Mouse (Mus musculus): ENCODE data around the gene Gimap5. TPM values are rescaled to one million over a fixed set of nuclear protein-coding genes. Genes with fewer than 3 reads are reported as not detected.

Gimap5 gene
- polyA plus RNA-seq, 1 experiment from 2014 or later, result 2.7 TPM

DNA sequence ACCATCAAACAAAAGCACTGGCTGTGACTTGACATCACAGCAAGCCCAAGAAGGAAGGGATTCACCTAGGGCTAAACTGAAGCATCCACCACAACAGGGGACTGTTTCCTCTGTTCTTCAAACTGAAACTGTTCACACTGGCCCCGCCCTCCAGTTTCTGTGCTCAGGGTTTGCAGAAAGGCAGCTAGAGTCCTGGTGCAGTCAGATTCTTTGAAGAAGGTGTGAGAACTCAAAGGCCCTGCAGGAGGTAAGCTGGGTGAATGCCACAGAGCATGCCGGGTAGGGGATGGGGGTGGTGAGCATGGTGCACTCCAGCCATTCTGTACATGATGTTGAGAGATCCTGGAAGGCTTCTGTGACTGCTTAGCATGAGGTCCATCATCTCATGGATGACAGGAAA lies 27.5 kb upstream of the Gimap5 start, which contains the start of the genes Gm28053 and Gimap7:
TSS of gene Gm28053 (plus strand) at position 153 of the 400 bp plus-strand sequence.
TSS of gene Gimap7 (plus strand) at position 167 of the 400 bp plus-strand sequence.
- 37% methylated on average over 2 of the region's 2 CpGs for WGBS (ENCODE audit: insufficient replicate concordance)
- no peak within 1 kb of the TSS for H3K9ac ChIP-seq
- no peak within 1 kb of the TSS for H3K4me2 ChIP-seq
- H3K27me3 ChIP-seq, result no peaks in the 10 kb centered on the region
- no peak within 1 kb of the TSS for H3K27ac ChIP-seq (replicated peaks)
- ATAC-seq (ENCODE audit: insufficient read depth), result no peak
- no peaks in the 10 kb centered on the region for H3K36me3 ChIP-seq (replicated peaks)
- no peaks in the 10 kb centered on the region for H3K4me1 ChIP-seq (replicated peaks)
- H3K4me3 ChIP-seq (replicated peaks), result no peak within 1 kb of the TSS
- no peaks in the 10 kb centered on the region for H3K9me3 ChIP-seq (replicated peaks)

DNA sequence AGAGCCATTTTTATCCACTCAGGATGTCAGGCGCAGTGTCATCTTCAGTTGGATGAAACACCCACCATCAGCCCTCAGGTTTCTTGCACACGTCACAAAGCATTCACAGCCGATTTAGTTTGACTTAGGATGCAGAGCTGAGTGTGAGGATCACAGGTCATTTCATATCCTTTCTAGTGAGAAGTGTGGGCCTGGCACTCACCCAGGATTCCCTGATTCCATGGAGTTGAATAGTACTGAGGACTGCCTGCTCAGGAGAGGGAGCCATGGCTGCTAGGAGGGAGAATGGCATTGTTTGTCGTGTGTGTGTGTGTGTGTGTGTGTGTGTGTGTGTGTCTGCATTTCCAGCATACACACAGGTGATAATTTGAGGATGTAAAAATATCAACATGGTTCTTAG lies 25.7 kb upstream of the Gimap5 start:
- Histone ChIP-seq H3K27ac (replicated peaks) (no peak overlapping the region), H3K4me3 (replicated peaks) (no peak overlapping the region), H3K9me3 (replicated peaks) (no peaks in the 10 kb centered on the region), H3K9ac (no peak overlapping the region), H3K27me3 (no peaks in the 10 kb centered on the region), H3K36me3 (replicated peaks) (no peaks in the 10 kb centered on the region), H3K4me1 (replicated peaks) (no peaks in the 10 kb centered on the region), H3K4me2 (no peak overlapping the region)
- no peak for ATAC-seq (ENCODE audit: insufficient read depth)
- 66% methylated on average over 4 of the region's 4 CpGs for WGBS (ENCODE audit: insufficient replicate concordance)

DNA sequence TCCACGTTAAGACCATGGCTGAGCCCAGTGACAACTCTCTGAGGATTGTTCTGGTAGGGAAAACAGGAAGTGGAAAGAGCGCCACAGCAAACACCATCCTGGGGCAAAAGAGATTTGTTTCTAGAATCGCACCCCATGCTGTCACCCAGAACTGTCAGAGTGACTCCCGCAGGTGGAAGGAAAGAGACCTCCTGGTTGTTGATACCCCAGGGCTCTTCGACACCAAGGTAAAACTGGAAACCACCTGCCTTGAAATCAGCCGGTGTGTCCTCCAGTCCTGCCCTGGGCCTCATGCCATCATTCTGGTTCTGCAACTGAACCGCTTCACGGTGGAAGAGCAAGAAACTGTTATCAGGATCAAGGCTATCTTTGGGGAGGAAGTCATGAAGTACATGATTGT lies 22.5 kb upstream of the Gimap5 start:
- no peak overlapping the region for H3K9ac ChIP-seq
- no peak overlapping the region for H3K4me2 ChIP-seq
- no peak overlapping the region for H3K4me3 ChIP-seq (replicated peaks)
- H3K36me3 ChIP-seq (replicated peaks), result no peaks in the 10 kb centered on the region
- no peak for ATAC-seq (ENCODE audit: insufficient read depth)
- no peaks in the 10 kb centered on the region for H3K27me3 ChIP-seq
- H3K9me3 ChIP-seq (replicated peaks), result no peaks in the 10 kb centered on the region
- no peaks in the 10 kb centered on the region for H3K4me1 ChIP-seq (replicated peaks)
- WGBS (ENCODE audit: insufficient replicate concordance), result 48% methylated on average over 8 of the region's 8 CpGs
- H3K27ac ChIP-seq (replicated peaks), result no peak overlapping the region

- ATAC-seq (ENCODE audit: insufficient read depth), result no peak
- H3K4me1 ChIP-seq (replicated peaks), result no peaks in the 10 kb centered on the region
- H3K27me3 ChIP-seq, result no peaks in the 10 kb centered on the region
- H3K4me2 ChIP-seq, result no peak overlapping the region
- no peak overlapping the region for H3K4me3 ChIP-seq (replicated peaks)
- no peak overlapping the region for H3K27ac ChIP-seq (replicated peaks)
- no peaks in the 10 kb centered on the region for H3K36me3 ChIP-seq (replicated peaks)
- H3K9ac ChIP-seq, result no peak overlapping the region
- 9% methylated on average over 1 of the region's 1 CpGs for WGBS (ENCODE audit: insufficient replicate concordance)
- no peaks in the 10 kb centered on the region for H3K9me3 ChIP-seq (replicated peaks)
Measured at GRCm38 (mm10) chr6:48725476-48725875, 20.5 kb upstream of the Gimap5 start.

GRCm38 (mm10) chr6:48727761-48728160 lies 18.2 kb upstream of the Gimap5 start:
- no peak for ATAC-seq (ENCODE audit: insufficient read depth)
- Histone ChIP-seq H3K4me2 (no peak overlapping the region), H3K27ac (replicated peaks) (no peak overlapping the region), H3K4me3 (replicated peaks) (no peak overlapping the region), H3K4me1 (replicated peaks) (no peaks in the 10 kb centered on the region), H3K27me3 (no peaks in the 10 kb centered on the region), H3K9ac (no peak overlapping the region), H3K36me3 (replicated peaks) (no peaks in the 10 kb centered on the region), H3K9me3 (replicated peaks) (no peaks in the 10 kb centered on the region)
- WGBS (ENCODE audit: insufficient replicate concordance), result 61% methylated on average over 5 of the region's 5 CpGs

DNA sequence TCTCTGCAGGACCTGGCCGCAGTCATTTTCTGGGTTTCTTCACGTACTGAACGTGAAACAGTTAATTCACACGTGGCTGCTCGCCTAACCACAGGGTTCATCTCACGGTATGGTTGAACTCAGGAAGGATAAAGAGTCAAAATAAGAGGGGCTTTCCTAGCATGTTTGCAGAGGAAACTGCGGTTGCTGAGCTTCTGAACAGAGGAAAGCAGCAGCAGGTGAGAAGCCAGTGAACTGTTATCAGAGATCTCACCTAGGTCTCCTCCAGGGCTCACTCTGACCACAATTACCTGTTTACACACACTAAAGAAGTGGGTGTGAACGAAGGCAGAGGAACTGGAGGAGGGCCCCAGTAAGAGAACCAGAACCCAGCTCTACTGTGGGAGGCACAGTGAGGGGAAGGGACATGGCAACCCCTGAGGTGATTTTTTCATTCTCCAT lies 13.1 kb upstream of the Gimap5 start:
- H3K4me1 ChIP-seq (replicated peaks), result no peaks in the 10 kb centered on the region
- ATAC-seq (ENCODE audit: insufficient read depth), result no peak
- no peak overlapping the region for H3K9ac ChIP-seq
- H3K4me3 ChIP-seq (replicated peaks), result no peak overlapping the region
- no peaks in the 10 kb centered on the region for H3K9me3 ChIP-seq (replicated peaks)
- H3K4me2 ChIP-seq, result no peak overlapping the region
- 9% methylated on average over 8 of the region's 8 CpGs for WGBS (ENCODE audit: insufficient replicate concordance)
- H3K27ac ChIP-seq (replicated peaks), result no peak overlapping the region
- H3K36me3 ChIP-seq (replicated peaks), result no peaks in the 10 kb centered on the region
- no peaks in the 10 kb centered on the region for H3K27me3 ChIP-seq

DNA sequence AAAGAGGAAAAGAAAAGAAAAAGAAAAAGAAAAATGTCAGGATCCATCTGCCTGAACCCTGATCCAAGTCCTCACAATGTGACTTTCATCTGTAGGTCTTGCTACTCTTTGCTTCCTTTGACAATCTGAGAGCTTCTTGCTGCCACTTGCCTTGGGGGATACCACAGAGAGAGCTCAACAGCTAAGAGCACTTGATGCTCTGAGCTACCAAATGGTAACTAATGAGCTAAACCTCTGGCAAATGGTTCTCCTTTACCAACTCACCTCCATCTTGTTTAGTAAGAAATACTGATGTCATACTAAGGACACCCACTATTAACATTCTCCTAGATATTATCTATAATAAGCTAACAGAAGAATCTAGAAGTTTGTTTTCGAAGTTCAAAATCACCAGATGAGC lies 12.3 kb upstream of the Gimap5 start:
- no peak for ATAC-seq (ENCODE audit: insufficient read depth)

GRCm38 (mm10) chr6:48737053-48737452 lies 8.9 kb upstream of the Gimap5 start:
- no peak overlapping the region for H3K9ac ChIP-seq
- WGBS (ENCODE audit: insufficient replicate concordance), result 23% methylated on average over 2 of the region's 2 CpGs
- no peak for ATAC-seq (ENCODE audit: insufficient read depth)
- H3K9me3 ChIP-seq (replicated peaks), result no peaks in the 10 kb centered on the region
- H3K4me2 ChIP-seq, result no peak overlapping the region
- H3K27ac ChIP-seq (replicated peaks), result no peak overlapping the region
- no peaks in the 10 kb centered on the region for H3K36me3 ChIP-seq (replicated peaks)
- H3K4me1 ChIP-seq (replicated peaks), result peaks cover 13% of the 10 kb centered on the region
- H3K27me3 ChIP-seq, result 0 out of 2 replicates have a peak, but pooled peaks cover 3% of the 10 kb centered on the region
- H3K4me3 ChIP-seq (replicated peaks), result no peak overlapping the region

More for the DNA sequence above, 12.3 kb upstream of the Gimap5 start:
- WGBS (ENCODE audit: insufficient replicate concordance), result 60% methylated on average over 1 of the region's 1 CpGs
- H3K4me3 ChIP-seq (replicated peaks), result no peak overlapping the region
- no peak overlapping the region for H3K4me2 ChIP-seq
- H3K9me3 ChIP-seq (replicated peaks), result no peaks in the 10 kb centered on the region
- H3K4me1 ChIP-seq (replicated peaks), result no peaks in the 10 kb centered on the region
- no peaks in the 10 kb centered on the region for H3K36me3 ChIP-seq (replicated peaks)
- no peaks in the 10 kb centered on the region for H3K27me3 ChIP-seq
- no peak overlapping the region for H3K27ac ChIP-seq (replicated peaks)
- no peak overlapping the region for H3K9ac ChIP-seq

DNA sequence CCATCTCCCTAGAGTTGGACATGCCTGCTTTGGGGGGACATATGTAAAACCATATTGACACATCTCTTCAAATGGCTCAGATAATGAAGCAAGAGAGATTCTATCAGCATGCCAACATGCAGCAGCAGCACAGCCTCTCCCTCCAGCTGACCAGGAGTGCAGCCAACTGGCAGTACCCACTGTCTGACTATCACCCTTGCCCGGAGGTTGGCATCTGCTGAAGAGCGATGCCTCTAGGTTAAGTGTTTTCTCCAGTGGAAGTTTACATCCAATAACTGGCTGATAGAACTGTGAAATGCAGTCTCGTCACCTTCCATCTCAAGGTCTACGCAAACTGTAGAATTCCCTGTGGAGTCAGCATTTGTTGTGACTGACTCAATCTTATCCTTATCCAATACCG lies 8.3 kb upstream of the Gimap5 start:
- 65% methylated on average over 5 of the region's 5 CpGs for WGBS (ENCODE audit: insufficient replicate concordance)
- Histone ChIP-seq H3K9me3 (replicated peaks) (no peaks in the 10 kb centered on the region), H3K9ac (no peak overlapping the region), H3K27ac (replicated peaks) (no peak overlapping the region), H3K4me3 (replicated peaks) (no peak overlapping the region), H3K4me2 (no peak overlapping the region), H3K4me1 (replicated peaks) (peaks cover 18% of the 10 kb centered on the region), H3K36me3 (replicated peaks) (no peaks in the 10 kb centered on the region), H3K27me3 (0 out of 2 replicates have a peak, but pooled peaks cover 3% of the 10 kb centered on the region)
- ATAC-seq (ENCODE audit: insufficient read depth), result no peak

DNA sequence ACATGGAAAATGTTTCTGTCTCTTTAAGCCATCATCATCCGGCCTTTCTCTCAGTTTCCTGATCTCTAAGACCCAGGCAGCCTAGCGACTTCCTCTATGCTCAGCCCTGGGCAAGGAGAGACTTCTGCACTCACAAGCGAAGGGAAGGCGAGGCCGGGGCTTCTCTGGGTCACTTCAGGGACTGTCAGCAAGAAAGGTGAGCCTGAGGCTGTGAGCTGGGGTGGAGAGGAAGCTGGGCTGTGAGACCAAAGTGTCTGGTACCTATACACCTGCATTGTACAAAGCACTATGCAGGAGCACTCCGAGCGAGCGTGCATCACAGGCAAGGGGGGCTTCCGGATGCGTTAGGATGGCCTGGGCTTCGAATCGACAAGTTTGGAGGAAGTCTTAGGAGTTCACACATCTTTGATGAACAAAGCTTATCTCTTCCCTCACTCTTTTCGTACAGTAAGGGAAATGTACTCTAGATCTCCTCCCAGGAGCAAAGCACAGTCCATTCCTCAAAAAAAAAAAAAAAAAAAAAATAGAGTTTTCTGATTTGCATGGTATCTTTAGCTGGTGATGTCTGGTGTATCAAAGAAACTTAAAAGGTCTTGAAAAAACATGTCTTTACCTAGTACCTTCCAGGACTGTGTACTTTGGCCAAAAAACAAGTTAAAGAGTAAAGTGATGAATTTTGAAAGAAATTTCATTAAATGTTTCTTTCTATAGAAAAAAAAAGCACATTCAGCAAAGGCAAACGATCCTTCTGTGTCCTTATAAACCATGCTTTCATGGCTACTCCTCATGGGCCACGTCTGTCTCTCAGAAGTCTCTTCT lies 6.8 kb upstream of the Gimap5 start, which contains the start of gene Gimap1:
TSS of gene Gimap1 (plus strand) at position 94 of the 819 bp plus-strand sequence.
- peak within 1 kb of the TSS; percentile 29 for H3K4me3 ChIP-seq (replicated peaks)
- H3K4me2 ChIP-seq, result peak within 1 kb of the TSS; percentile 32; the same call in 1 of the 2 replicates
- H3K27me3 ChIP-seq, result 0 out of 2 replicates have a peak, but pooled peaks cover 3% of the 10 kb centered on the region
- H3K9ac ChIP-seq, result no peak within 1 kb of the TSS
- peaks cover 21% of the 10 kb centered on the region for H3K4me1 ChIP-seq (replicated peaks)
- no peak for ATAC-seq (ENCODE audit: insufficient read depth)
- H3K9me3 ChIP-seq (replicated peaks), result no peaks in the 10 kb centered on the region
- no peak within 1 kb of the TSS for H3K27ac ChIP-seq (replicated peaks)
- H3K36me3 ChIP-seq (replicated peaks), result no peaks in the 10 kb centered on the region
- WGBS (ENCODE audit: insufficient replicate concordance), result 11% methylated on average over 15 of the region's 15 CpGs

DNA sequence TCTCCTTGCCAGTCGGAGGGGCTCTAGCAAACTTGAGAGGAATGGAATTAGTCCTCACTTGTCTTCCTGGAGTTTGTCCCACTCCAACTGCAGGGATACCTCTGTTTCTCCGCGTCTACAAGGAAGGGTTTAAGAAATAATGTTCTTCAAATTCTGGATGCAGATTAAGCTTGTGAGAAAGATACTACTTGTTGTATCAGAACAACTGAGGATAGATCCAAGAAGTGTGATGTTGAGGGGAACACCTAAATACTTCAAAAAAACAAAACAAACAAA lies 6.3 kb upstream of the Gimap5 start:
- H3K4me1 ChIP-seq (replicated peaks), result peaks cover 21% of the 10 kb centered on the region
- no peaks in the 10 kb centered on the region for H3K9me3 ChIP-seq (replicated peaks)
- WGBS (ENCODE audit: insufficient replicate concordance), result 35% methylated on average over 3 of the region's 3 CpGs
- H3K4me3 ChIP-seq (replicated peaks), result no peak overlapping the region
- no peak for ATAC-seq (ENCODE audit: insufficient read depth)
- H3K27ac ChIP-seq (replicated peaks), result no peak overlapping the region
- 0 out of 2 replicates have a peak, but pooled peaks cover 3% of the 10 kb centered on the region for H3K27me3 ChIP-seq
- H3K4me2 ChIP-seq, result no peak overlapping the region
- H3K9ac ChIP-seq, result no peak overlapping the region
- H3K36me3 ChIP-seq (replicated peaks), result no peaks in the 10 kb centered on the region

All from liver, embryonic 15.5 days (tissue).